Mouse (Mus musculus): ENCODE data around the gene Nfib. TPM values are rescaled to one million over a fixed set of nuclear protein-coding genes. Genes with fewer than 3 reads are reported as not detected.
A peak's percentile ranks its signal among the peaks of the same experiment; 100 is the strongest.

Nfib gene
- polyA plus RNA-seq, 1 experiment from 2014 or later: 52.1 TPM

- no peak overlapping the region for H3K4me2 ChIP-seq (replicated peaks; ENCODE audit: low read depth, low read length)
- no peaks in the 10 kb centered on the region for H3K27me3 ChIP-seq (replicated peaks; ENCODE audit: insufficient read depth, low read length)
- no peak overlapping the region for H3K27ac ChIP-seq (ENCODE audit: low read length)
- H3K36me3 ChIP-seq (ENCODE audit: insufficient read depth, low read length): no peaks in the 10 kb centered on the region
- ATAC-seq (no peak), DNase-seq (ENCODE audit: low spot score) (no peak)
- H3K4me3 ChIP-seq (ENCODE audit: low read depth, low read length): no peak overlapping the region
- 0 out of 2 replicates have a peak, but pooled peaks cover 3% of the 10 kb centered on the region for H3K4me1 ChIP-seq (ENCODE audit: insufficient read depth, low read depth, low read length)
- no peaks in the 10 kb centered on the region for H3K9me3 ChIP-seq (ENCODE audit: low read length)
- TF ChIP-seq CTCF (IDR thresholded peaks at IDR 0.05) (no peak), EP300 (IDR thresholded peaks at IDR 0.05) (no peak)
- no peak overlapping the region for H3K9ac ChIP-seq (replicated peaks; ENCODE audit: low read depth)
- 79% methylated on average over 3 of the region's 3 CpGs for WGBS
These were observed 161.6 kb downstream of the Nfib start for GRCm38 (mm10) chr4:82543936-82544335.

- TF ChIP-seq EP300 (IDR thresholded peaks at IDR 0.05) (no peak), CTCF (IDR thresholded peaks at IDR 0.05) (no peak)
- Histone ChIP-seq H3K27ac (ENCODE audit: low read length) (no peak overlapping the region), H3K36me3 (ENCODE audit: insufficient read depth, low read length) (no peaks in the 10 kb centered on the region), H3K4me2 (replicated peaks; ENCODE audit: low read depth, low read length) (no peak overlapping the region), H3K4me1 (ENCODE audit: insufficient read depth, low read depth, low read length) (0 out of 2 replicates have a peak, but pooled peaks cover 3% of the 10 kb centered on the region), H3K9ac (replicated peaks; ENCODE audit: low read depth) (no peak overlapping the region), H3K27me3 (replicated peaks; ENCODE audit: insufficient read depth, low read length) (no peaks in the 10 kb centered on the region), H3K4me3 (ENCODE audit: low read depth, low read length) (no peak overlapping the region), H3K9me3 (ENCODE audit: low read length) (no peaks in the 10 kb centered on the region)
- DNase-seq (ENCODE audit: low spot score) (no peak), ATAC-seq (no peak)
- WGBS: 84% methylated on average over 4 of the region's 4 CpGs
These were observed 162.2 kb downstream of the Nfib start for GRCm38 (mm10) chr4:82543398-82543740.

GRCm38 (mm10) chr4:82542656-82543397 is 162.7 kb downstream of the Nfib start:
- ATAC-seq: no peak
- no peak for TF ChIP-seq CTCF (IDR thresholded peaks at IDR 0.05)
- no peak for TF ChIP-seq EP300 (IDR thresholded peaks at IDR 0.05)

GRCm38 (mm10) chr4:82541894-82542510 is 163.5 kb downstream of the Nfib start:
- Histone ChIP-seq H3K36me3 (ENCODE audit: insufficient read depth, low read length) (no peaks in the 10 kb centered on the region), H3K4me2 (replicated peaks; ENCODE audit: low read depth, low read length) (no peak overlapping the region), H3K9me3 (ENCODE audit: low read length) (no peaks in the 10 kb centered on the region), H3K9ac (replicated peaks; ENCODE audit: low read depth) (no peak overlapping the region), H3K27me3 (replicated peaks; ENCODE audit: insufficient read depth, low read length) (no peaks in the 10 kb centered on the region), H3K4me1 (ENCODE audit: insufficient read depth, low read depth, low read length) (0 out of 2 replicates have a peak, but pooled peaks cover 3% of the 10 kb centered on the region), H3K4me3 (ENCODE audit: low read depth, low read length) (no peak overlapping the region), H3K27ac (ENCODE audit: low read length) (no peak overlapping the region)
- 28% methylated on average over 7 of the region's 7 CpGs for WGBS
- peak; percentile 89 for ATAC-seq
- DNase-seq (ENCODE audit: low spot score): peak; percentile 94
- TF ChIP-seq EP300 (IDR thresholded peaks at IDR 0.05): no peak
- peak; percentile 88 for TF ChIP-seq CTCF (IDR thresholded peaks at IDR 0.05)

More at GRCm38 (mm10) chr4:82542656-82543397, 162.7 kb downstream of the Nfib start:
- Histone ChIP-seq H3K4me1 (ENCODE audit: insufficient read depth, low read depth, low read length) (0 out of 2 replicates have a peak, but pooled peaks cover 3% of the 10 kb centered on the region), H3K27me3 (replicated peaks; ENCODE audit: insufficient read depth, low read length) (no peaks in the 10 kb centered on the region), H3K9me3 (ENCODE audit: low read length) (no peaks in the 10 kb centered on the region), H3K36me3 (ENCODE audit: insufficient read depth, low read length) (no peaks in the 10 kb centered on the region), H3K4me2 (replicated peaks; ENCODE audit: low read depth, low read length) (no peak overlapping the region), H3K4me3 (ENCODE audit: low read depth, low read length) (no peak overlapping the region), H3K27ac (ENCODE audit: low read length) (no peak overlapping the region), H3K9ac (replicated peaks; ENCODE audit: low read depth) (no peak overlapping the region)
- 63% methylated on average over 10 of the region's 10 CpGs for WGBS
- DNase-seq (ENCODE audit: low spot score): no peak

GRCm38 (mm10) chr4:82540466-82540990 is 165.0 kb downstream of the Nfib start:
- 37% methylated on average over 5 of the region's 5 CpGs for WGBS
- H3K4me2 ChIP-seq (replicated peaks; ENCODE audit: low read depth, low read length): peak overlapping the region; percentile 23; the same call in 1 of the 2 replicates
- H3K4me3 ChIP-seq (ENCODE audit: low read depth, low read length): no peak overlapping the region
- no peaks in the 10 kb centered on the region for H3K9me3 ChIP-seq (ENCODE audit: low read length)
- no peaks in the 10 kb centered on the region for H3K36me3 ChIP-seq (ENCODE audit: insufficient read depth, low read length)
- DNase-seq (ENCODE audit: low spot score): no peak
- no peak overlapping the region for H3K9ac ChIP-seq (replicated peaks; ENCODE audit: low read depth)
- TF ChIP-seq CTCF (IDR thresholded peaks at IDR 0.05): no peak
- TF ChIP-seq EP300 (IDR thresholded peaks at IDR 0.05): no peak
- no peak for ATAC-seq
- H3K27ac ChIP-seq (ENCODE audit: low read length): no peak overlapping the region
- no peaks in the 10 kb centered on the region; the same call in 1 of the 2 replicates for H3K27me3 ChIP-seq (replicated peaks; ENCODE audit: insufficient read depth, low read length)
- peaks cover 11% of the 10 kb centered on the region; the same call in 1 of the 2 replicates for H3K4me1 ChIP-seq (ENCODE audit: insufficient read depth, low read depth, low read length)

GRCm38 (mm10) chr4:82540048-82540410 is 165.5 kb downstream of the Nfib start:
- no peak overlapping the region for H3K27ac ChIP-seq (ENCODE audit: low read length)
- no peak overlapping the region for H3K9ac ChIP-seq (replicated peaks; ENCODE audit: low read depth)
- H3K4me1 ChIP-seq (ENCODE audit: insufficient read depth, low read depth, low read length): peaks cover 11% of the 10 kb centered on the region; the same call in 1 of the 2 replicates
- no peaks in the 10 kb centered on the region for H3K36me3 ChIP-seq (ENCODE audit: insufficient read depth, low read length)
- H3K4me3 ChIP-seq (ENCODE audit: low read depth, low read length): no peak overlapping the region
- H3K9me3 ChIP-seq (ENCODE audit: low read length): no peaks in the 10 kb centered on the region
- 60% methylated on average over 2 of the region's 2 CpGs for WGBS
- no peak for ATAC-seq
- no peak overlapping the region; the same call in 1 of the 2 replicates for H3K4me2 ChIP-seq (replicated peaks; ENCODE audit: low read depth, low read length)
- DNase-seq (ENCODE audit: low spot score): no peak
- no peak for TF ChIP-seq EP300 (IDR thresholded peaks at IDR 0.05)
- no peak for TF ChIP-seq CTCF (IDR thresholded peaks at IDR 0.05)
- no peaks in the 10 kb centered on the region; the same call in 1 of the 2 replicates for H3K27me3 ChIP-seq (replicated peaks; ENCODE audit: insufficient read depth, low read length)

Data from lung, postnatal 0 days (tissue).